Mouse (Mus musculus) neural tube, embryonic 10.5 days (tissue): ENCODE measurements around the gene Tsga8.

Source experiments
- DNase-seq: peaks from one replicate; pipeline ENCODE4 v3.0.0-alpha.2; 2017; ENCODE audit warnings: low spot score; ENCODE audit errors: extremely low spot score

Gene Tsga8

DNA sequence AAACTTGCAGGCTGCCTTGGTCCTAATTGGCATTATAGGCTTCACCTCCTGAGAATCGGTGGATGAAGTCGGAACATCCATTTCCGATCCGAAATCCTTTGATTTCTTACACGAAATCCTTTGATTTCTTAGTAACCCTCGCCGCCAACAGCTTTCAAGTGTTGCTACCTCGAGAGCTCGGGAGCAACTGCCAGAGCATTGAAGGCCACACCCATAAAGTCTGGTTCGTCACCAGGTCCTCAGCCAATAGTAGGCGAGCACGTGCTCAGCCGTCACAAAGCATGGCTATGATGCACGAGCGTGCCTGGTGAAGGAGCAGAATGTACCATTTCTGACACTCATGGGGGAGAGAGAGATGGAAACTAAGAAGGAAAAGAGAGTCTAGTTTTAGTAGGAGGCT, at the start of gene Tsga8:
Gene Tsga8 (minus strand): TSS at position 327 of the 400 bp plus-strand sequence.
- no peak for DNase-seq
